Mouse (Mus musculus): ENCODE data around the gene Slpi.

Slpi gene

DNA sequence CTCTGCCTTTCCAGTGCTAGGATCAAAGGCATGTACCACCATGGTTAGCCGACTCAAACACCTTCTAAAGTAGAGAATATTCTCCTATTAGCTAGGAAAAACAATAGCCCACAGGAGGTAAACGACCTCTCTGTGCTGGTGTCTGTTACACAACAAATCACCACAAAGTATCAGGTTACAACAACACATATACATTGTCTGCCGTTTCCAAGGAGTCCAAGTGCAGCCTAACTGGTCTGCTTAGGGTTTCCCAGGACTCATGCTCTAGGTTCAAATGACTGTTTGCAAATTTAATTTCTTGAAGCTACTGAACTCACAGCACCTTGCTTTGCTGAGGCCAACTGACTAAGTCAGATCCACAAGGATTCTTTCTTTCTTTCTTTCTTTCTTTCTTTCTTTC lies 30.6 kb upstream of the Slpi start:
- DNase-seq = no peak

DNA sequence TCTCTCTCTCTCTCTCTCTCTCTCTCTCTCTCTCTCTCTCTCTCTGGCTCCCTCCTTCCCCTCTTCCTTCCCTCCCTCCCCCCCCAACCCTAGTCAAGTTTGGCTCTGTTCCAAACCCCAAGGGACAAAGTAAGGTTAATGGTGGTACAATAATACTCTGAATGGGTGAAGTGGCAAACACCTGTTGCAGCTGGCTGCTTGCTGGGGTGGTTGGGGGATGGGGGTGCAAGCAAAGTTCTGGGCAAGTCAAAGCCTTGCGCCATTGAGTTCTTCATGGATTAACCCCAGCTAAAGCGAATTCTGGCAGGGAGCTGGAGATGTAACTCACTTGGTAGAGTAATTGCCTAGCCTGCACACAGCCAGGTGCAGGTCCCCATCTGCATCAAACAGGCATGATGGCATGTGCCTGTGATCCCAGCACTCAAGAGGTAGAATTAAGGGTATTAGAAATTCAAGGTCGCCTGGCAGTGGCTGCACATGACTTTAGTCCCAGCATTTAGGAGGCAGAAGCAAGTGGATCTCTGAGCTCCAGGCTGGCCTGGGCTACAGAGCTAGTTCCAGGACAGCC lies 29.5 kb upstream of the Slpi start:
- no peak for DNase-seq

DNA sequence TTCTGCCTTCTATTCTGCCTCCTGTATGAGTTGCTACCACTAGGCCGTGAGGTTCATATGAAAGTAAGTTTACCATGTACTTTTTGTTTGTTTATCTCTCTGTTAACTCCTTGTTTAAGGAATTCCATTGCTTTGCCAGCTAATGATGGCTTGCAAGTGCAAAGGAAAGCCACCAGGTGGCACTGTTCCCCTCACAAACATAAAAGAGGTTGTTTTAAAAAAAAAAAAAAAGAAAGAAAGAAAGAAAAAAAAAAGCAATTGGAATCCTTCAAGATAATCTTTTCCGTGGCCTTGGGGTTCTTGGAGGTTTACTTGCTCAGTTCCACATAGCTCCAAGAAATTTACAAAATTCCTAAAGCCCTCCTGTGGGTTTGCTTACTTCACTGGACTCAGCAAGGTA lies 28.3 kb upstream of the Slpi start:
- DNase-seq = no peak

DNA sequence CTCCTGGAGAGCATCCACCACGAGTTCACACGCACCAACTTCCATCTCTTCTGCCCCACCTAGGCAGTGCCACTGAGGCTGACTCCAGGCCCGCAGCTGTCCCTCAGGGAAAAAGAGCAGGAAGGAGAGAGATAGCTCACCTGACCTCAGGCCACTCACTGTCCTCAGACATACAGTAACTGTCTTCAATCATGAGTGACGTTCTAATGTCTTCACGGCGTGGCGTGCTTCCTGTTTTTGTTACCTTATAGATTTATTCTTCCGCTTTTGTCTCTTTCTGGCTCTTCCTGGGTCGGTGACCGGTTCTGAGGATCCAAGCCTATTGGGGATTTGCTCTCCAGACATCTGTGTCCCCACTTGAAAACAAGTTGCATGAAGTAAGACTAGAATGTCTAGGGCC lies 25.7 kb upstream of the Slpi start:
- DNase-seq = no peak

DNA sequence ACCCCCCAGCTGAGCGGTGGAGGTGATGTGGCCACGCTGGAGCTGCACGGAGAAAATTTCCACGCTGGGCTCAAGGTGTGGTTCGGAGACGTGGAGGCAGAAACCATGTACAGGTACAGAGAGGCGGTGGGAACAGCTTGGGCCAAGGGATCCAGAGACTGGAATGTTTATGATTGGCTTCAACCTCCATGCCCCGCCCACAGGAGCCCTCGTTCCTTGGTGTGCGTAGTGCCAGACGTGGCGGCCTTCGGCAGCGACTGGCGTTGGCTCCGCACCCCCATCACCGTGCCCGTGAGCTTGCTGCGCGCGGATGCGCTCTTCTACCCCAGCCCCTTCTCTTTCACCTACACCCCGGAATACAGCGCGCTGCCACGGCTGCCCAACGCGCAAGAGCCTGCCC lies 25.3 kb upstream of the Slpi start:
- DNase-seq = no peak

DNA sequence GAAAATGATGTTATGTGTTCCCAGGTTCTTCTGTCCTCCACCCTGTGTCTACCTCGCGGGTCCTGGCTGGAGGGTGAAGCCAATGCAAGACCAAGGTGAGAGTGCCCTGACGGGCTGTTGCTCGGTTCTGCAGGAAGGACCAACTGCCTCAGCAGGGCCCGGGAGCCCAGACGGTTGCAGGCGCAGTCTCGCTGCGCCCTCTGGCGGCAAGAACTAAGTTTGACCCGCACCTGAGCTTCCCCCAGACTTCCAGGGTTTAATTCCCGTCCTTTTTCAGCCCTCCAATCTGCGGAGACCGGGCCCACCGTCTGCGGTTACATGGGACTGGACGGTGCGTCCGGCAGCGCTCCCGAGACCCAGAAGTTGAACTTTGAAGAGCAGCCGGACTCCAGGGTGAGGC lies 18.8 kb upstream of the Slpi start:
- no peak for DNase-seq

DNA sequence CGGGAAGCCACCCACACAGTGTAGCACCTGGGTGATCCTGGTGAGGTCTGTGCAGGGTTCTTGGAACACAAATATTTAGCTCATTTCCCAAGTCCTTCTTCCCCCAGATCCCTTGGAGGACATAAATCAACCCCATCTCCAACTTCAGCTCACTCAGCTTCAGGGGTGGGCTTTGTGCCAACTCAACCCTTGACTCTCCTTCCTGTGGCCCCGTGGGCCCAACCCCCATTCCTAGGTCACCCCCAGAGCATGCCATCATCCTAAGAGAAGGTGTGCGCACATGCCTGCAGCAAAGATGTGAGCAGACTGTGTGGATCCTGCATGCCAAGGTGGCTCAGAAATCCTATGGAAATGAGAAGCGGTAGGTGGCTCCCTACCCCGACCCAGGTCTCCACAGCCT lies 16.6 kb upstream of the Slpi start:
- DNase-seq = no peak

DNA sequence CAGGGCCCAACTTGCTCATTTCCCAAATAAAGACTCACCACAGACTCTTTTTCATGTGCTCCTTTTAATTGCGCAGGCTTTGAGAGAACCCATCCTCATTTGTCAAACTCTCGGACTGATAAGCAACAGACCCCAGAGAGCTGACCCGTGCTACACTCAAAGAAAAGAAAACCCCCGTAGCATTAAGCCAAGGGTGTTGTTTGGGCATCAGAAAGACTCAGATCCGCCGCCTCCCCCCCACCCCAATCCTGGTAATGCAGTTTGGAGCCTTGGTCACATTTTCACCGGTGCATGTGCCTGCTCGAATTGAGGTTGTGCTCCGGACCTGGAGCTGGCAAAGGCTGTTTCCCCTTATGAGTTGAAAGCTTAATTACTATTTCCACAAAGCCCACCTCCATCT lies 16.2 kb upstream of the Slpi start, which contains the start of gene Matn4:
Gene Matn4, minus strand, starts transcription at position 101 of the 400 bp plus-strand sequence.
- no peak for DNase-seq

DNA sequence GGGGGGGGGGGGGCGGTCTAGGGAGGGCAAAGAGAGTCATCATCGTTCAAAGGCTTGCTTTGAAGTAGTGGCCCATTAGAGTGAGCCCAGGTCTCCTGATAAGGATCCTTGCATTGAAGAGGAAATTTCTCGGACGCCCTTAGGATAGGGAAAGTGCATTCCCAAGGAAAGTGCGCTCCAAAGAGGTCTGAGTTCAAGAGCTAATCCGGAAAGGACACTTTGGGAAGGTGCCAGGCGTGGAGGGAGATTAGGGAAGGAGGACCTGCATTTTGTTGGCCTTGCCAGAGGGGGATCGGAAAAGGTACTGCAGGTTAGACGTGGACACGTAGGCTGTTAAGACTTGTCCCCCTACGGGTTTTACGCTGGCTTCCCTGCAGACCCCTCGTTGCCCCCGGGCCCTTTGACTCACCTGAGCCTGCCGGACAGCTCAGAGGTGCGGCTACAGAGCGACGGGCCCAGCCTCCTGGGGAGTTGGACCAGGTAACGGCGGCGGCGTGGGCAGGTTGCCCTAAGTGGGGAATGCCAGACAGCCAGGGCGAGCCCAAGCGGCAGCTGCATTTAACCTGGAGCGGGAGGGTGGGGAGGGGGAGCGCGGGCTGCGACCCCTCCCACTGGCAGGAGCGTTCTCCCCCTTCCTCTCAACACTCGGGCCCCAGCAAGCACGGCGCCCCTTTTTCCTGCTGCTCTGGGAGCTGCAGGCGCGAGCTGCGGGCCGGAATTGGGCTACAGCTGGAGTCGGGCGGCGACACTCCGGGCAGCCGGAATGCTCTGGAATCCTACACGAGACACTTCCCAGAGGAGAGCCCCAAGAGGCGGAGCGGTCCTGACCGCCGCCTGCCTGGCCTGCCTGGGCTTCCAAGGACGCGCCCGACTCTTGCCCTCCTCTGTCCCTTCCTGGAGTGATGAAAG lies 15.4 kb upstream of the Slpi start:
- no peak for DNase-seq

DNA sequence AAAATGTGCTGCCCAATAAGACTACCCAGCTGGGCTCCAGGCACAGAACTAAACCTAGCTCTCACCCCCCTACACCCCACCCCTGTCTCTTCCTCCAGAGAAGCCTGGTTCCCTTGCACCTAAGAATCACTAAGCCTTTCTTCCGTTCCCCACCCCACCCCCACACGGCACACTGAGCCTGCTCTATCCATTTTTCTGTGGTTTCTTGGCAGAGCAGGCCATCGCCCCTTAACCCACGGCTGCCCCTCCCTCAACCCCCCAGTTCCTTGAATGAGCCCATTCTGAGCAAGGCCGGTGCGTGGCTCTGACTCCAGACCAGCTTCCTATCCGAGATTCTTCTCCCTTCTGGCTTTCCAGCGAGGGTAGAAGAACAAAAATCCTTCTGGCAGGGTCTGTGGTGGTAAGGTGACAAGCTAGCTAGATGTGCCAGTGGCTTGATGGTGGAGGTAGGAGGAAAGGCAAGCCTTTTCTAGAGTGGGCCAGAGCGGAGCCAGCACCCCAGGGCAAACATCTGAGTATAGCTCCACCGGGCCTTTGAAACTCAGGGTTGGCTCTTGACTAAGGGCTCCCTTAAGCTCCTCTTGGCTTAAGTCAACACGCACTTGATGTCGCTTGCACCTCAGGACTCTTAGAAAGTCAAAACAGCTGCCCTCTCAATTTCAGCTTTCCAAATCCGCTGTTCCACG lies 14.6 kb upstream of the Slpi start:
- DNase-seq = no peak

DNA sequence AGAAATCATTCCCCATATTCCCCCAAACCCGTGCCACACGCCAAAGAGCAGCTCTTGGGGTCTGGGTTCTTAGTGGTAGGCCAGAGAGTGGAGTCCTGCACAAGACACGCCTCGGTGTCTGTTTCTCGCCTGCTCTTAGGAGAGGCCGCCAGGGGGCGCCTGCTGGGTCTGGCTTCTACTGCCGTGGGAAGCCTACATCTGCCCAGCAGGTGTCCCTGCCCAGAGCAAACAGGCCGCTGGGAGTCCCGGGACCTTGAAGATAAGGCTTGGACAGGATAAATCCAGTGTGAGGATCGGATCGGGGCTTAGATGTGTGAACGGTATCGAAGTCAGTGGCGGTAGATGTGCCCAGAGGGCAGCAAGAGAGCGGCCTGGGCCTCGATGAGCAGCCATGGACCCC lies 14.0 kb upstream of the Slpi start, which contains the start of gene Rbpjl:
Gene Rbpjl, plus strand, starts transcription at position 236 of the 400 bp plus-strand sequence.
- DNase-seq = peak; percentile 55

DNA sequence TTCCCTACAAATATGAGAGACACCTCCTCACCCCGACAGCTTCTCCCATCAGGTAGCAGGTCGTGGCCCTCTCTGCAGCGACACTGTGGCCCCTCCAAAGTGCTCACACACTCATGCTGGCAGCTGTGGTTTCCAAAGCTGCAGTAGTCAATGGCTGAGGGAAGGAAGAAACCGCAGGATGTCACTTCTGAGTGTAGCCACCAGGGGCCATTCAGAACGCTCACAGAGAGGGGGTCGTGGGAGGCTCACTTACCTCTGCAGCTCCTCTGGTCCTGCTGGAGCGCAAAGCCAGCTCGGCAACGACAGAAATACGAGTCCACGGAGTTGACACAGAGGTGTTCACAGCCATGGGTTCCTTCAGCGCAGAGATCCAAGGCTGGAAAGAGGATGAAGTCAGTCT lies 8.0 kb upstream of the Slpi start:
- DNase-seq = no peak

DNA sequence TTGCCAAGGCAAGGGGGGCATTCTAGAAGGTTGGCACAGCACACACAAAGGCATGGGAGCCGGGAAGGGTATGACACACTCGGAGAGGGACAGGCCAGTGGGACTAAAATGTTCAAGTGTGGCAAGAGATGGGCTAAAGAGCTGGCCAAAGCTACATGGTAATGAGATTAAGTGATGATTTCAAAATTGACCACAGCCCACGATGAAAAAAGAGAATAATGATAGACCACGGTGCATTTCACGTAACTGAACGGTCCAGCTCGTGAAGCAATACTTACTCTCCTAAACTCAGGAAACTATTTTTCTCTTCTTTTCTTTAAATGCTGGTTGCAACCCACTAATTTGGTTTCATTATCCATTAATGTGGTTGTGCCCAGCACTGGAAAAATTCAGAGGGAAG lies 7.2 kb upstream of the Slpi start:
- DNase-seq = no peak

DNA sequence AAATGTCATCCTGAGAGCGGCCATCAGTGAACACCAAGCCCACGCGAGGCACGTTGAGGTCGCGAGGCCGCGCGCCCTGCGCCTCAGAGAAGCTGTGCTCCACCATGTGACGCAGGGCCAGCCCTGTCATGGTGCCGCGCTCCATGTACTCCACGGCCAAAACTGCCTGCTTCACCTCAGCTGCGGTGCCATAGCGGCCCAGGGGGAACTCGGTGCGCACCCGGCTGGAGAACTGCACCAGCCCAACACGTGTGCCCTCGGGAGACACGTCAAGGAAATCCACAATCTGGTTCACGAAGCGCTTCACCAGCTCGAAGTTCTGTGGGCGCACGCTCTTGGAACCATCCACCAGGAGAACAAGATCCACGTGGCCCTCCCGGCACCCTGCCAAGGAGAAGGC lies 4.2 kb upstream of the Slpi start:
- DNase-seq = no peak

DNA sequence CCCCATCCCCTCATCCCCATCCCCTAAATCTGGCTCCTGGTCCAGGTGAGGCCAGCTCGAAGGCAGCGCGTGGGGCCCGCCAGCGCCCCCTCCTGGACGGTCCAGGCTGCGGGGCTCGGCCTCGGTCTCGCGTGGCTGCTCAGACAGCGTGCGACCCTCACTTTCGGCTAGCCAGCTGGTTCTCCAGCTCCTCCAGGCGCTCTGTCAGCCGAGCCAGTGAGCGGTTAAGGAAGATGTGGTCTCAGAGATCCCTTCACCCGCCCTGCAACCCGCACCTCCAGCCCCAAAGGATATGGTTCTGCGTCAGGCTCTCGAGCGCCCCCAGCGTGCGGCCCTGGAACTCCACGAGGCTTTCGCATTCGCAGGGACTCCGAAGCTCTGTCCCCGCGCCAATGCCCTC lies 604 bp upstream of the Slpi start:
- DNase-seq = peak; percentile 79

DNA sequence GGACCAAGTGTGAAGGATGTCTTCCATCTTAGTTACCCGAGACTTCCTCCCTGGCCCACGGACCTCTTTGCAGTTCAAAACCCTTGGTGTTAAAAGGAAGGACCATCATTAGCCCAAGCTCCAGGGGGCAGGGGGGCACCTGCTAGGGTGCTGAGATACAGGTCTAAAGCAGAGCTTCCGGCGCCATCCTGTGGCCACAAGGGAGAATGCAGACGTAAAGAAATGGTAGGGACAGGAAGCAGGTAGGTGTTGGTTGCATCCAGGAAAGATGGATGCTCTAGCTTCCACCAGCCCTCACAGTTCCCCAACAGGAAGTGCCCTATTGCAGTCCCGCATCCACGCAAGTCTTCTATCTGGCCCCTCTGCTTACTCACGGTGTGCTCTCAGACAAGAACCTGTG lies 1.9 kb downstream of the Slpi start:
- peak; percentile 55 for DNase-seq

DNA sequence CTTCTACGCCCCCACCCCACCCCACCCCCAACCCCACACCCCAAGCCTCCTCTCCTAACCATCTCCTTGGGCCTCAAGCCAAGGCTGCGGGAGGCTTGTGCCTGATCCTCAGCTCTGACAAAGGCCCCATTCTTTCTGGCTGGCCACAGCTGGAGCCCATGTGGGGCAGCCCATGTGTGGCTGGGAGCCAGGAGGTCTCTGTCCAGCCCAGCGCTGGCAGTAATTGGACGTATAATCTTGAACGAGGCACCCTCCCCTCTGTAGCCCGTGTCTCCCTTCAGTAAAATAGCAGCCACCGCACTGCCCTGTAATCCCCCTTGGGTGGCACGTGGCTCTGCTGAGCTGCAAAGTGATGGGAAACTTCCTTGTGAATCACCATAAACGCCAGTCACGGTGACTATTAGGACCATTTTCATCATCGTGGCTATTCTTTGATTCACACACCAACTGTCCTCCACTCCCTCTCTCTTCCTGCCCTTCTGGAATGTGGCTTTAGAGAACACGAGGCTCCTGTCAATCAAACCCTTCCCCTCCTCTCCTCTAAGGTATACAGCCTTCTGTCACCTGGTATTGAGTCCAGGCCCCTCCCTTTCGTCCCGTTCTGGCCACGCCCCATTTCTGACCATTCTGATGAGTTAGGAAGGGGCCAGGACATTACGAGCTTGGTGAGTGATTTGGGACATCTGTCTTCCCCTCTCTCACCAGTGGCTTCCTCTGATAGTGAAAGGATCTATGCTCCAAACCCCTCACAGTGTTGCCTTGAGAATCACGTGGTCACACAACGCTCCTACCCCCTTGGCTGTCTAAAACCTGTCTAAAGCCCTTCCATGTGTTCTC lies 2.8 kb downstream of the Slpi start:
- peak; percentile 69 for DNase-seq

DNA sequence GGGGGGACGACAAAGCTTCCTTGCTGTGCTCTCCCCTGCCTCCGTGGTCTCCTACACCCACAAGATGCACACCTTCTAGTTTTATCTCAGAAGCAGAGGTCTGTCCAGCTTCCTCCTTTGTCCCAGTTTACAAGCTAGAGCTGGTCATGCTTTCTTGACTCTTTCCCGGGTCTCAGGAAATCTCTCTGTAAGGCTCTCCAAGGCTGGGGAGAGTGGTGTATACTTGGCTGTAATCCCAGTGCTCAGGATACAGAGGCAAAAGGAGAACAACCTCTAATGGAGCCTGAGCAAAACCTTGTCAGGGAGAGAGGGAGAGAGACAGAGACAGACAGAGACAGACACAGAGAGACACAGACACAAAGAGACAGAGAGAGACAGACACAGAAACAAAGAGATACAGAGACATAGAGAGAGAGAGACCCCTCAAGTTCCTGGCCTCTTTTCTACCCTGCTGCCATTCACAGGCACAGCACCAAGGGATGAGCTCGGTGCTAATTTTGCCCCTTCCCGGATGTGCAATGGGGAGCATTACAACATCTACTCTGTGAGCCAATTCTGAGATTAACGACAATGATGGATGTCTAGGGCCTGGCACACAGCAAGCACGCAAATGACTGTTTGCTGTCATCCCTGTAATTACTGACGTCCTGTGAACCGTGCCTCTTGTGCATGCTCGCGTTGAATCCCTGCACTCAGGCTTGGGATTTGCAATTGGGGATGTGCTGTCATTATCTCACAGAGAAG lies 5.1 kb downstream of the Slpi start:
- no peak for DNase-seq

DNA sequence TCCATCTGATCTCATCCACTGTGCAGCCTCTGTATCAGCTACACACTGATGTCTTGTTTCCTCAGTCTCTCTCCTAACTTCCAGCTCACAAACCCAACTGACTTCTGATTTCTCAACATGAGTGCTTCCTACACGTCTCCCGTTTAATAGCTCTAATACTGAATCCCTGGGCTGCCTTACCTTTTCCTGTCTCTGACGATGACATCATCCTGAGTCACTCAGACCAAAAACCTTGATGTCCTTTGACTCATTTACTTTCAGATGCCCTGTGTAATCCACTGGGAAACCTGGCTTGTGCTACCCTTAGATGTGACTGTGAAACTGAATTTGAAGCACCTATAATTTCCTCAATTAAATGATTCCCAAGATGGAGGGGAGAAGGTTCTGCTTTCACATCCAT lies 5.9 kb downstream of the Slpi start:
- DNase-seq = no peak

DNA sequence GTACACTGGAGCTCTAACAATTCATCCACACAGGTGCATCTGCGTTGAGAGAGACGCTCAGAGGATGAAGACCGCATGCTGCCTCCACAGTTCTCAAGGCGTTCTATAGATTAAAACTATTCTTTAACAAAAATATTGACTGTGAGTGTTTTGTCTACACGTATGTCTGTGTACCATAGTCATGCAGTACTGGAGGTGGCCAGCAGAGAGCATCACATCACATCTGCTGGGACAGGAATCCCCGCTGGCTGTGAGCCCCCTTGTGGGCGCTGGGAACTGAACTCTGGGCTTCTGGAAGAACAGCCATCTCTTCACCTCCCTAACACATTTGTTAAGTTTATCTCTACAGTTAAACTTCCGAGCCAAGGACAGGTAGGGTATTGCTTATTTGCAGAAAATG lies 7.2 kb downstream of the Slpi start:
- no peak for DNase-seq

DNA sequence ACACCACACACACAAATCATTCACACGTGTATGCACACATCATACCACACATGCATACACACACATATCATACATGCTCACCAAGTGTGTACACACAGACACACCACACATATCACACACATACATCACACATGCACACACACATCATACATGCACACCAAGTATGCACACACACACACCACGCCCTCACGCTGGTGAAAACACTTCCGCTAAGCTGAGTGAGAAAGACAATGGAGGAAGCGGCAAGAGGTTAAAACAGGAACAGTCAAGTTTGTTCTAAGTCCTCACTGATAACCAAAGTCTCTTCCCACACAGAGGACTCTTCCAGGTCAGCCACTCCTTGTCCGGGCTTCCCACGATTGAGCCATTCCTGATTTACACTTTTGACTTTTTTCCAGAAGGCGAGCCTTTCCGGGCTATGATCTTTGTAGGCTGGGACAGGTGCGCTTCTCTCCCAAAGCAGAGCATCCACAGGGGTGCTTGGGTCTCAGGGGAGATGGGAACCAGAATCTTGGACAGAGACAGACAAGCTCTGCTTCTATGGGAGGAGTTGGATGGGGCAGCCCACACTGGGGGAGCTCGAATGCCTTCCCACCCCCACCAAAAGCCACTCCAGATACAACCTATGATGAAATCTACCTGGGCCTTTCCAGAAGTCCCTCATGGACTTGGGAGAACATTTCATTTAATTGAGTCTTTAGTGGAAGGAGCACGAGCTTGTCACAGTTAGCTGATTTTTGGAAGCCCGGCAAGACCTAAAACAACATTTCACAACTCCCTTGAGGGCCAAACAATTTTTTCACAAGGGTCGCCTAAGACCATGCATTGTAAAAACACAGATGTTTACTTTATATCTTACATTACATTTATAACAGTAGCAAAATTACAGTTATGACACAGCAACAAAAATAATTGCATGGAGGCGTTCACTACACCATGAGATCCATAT lies 11.1 kb downstream of the Slpi start:
- DNase-seq = no peak
